Mouse (Mus musculus) testis, postnatal 10 days (tissue): ENCODE data around the gene Hist1h4b.

Experiments used
- DNase-seq: peaks from one replicate; pipeline ENCODE4 v3.0.0; 2021; ENCODE audit warnings: low spot score

The Hist1h4b gene

DNA sequence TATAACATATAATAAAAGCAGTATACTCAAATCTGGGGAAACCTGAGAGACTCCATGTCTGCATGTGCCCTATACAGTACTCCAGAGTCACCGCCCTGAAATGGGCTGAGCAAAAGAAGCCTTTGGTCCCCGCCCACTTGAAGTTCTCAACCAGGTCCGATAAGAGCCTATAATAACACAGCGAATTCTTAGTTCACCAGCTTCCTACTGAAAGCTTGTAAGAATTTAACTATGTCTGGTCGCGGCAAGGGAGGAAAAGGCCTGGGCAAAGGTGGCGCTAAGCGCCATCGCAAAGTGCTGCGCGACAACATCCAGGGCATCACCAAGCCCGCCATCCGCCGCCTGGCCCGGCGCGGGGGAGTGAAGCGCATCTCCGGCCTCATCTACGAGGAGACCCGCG lies at the start of gene Hist1h4b:
TSS of gene Hist1h4b (plus strand) at position 224 of the 400 bp plus-strand sequence.
- DNase-seq: peak; percentile 84

DNA sequence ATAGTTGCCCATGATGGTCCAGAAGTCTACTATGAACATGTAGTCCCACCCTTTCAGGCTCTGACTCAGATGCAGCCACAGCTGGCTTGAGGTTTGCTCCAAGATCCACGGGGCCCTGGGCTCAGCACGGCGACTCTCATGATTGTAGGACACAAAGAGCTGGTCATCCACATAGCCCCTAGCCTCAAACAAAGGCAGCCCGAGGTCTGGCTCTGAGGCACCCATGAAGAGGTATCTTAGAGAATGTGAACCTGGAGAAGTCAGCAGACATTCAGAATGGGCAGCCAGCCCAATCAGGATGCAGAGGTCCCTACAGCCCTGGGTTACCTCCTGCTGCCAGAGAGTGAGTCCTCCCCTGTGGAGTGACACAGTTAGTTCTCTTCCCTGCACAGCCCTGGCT lies 48.8 kb upstream of the Hist1h4b start:
- DNase-seq: no peak

DNA sequence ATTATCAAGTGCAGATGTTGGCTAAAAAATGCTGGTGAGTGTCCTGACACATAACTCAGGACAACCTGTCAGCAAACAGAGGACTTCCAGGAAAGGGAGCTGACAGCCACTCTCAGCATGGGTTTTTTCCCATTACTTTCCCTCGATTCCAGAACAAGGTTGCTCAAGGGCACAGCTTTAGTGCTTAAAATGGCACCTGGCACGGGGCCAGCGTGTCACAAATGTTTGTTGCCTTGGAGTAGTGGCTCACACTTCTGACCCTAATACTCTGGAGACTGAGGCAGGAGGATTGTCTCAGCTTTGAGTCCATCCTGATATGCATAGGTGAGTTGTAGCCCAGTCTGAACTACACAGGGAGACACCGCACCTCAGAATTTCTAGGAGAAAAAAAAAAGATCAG lies 48.2 kb upstream of the Hist1h4b start:
- no peak for DNase-seq

DNA sequence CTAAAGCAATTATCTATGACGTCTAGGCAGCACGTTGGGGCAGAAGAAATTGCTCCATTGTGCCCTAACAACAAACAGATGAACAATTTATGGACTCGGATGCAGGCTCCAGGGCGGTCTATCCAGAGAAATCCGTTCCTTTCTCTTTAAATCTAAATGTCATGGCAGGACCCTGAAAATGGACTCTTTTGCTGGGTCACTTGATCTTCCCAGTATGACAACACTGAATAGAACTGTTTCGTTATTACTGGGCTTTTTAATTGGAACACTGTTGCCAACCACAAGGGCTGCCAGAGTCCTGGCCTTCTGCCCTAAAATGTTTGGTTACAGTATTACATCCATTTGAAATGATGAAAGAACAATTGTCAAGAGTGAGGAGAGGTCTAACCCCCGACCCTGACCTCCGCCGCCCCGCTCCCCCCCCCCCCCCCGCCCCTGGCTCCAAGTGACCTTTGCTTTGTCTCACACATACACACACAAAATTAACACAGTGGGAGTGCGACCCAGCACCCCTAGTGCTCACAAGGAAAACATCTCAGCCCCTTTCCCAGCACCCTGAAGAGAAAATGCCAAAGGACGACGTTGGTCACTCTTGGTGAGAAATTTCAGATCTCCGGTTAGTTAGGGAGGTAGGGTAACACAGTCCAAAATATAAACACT lies 47.0 kb upstream of the Hist1h4b start:
- DNase-seq: peak; percentile 55

DNA sequence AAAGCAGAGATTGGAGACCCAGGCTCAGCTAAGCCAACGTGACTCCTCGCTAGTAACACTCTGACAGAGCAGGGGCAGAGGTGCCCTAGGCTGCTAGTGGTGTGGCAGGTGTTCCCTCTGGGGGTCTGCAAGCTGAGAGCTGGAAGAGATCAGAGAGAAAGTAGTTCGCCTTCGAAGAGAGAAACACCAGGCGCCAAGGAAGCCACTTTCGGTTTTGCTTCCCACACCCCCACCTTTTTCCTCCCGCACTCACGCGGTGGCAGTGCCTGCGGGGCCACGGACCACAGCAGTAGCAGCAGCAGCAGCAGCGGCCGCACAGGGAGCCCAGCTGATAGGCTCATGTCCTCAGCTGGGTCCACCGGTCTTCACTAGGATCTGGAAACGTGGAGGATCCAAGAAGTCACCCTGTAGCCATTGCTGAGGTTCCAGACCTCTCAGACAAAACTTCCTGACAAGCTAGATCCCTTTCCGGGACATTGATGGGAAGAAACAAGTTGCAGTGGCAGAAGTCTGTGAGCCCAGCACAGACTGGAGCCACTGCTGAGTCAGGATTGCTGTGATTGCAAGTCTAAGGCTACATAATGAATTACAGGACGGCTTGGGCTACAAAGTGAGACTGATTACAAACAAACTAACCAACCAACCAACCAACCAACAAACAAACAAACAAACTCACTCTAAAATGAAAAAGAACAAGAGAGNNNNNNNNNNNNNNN lies 46.3 kb upstream of the Hist1h4b start, which contains the start of gene Hfe:
TSS of gene Hfe (minus strand) at position 481 of the 716 bp plus-strand sequence.
- DNase-seq: peak; percentile 68

DNA sequence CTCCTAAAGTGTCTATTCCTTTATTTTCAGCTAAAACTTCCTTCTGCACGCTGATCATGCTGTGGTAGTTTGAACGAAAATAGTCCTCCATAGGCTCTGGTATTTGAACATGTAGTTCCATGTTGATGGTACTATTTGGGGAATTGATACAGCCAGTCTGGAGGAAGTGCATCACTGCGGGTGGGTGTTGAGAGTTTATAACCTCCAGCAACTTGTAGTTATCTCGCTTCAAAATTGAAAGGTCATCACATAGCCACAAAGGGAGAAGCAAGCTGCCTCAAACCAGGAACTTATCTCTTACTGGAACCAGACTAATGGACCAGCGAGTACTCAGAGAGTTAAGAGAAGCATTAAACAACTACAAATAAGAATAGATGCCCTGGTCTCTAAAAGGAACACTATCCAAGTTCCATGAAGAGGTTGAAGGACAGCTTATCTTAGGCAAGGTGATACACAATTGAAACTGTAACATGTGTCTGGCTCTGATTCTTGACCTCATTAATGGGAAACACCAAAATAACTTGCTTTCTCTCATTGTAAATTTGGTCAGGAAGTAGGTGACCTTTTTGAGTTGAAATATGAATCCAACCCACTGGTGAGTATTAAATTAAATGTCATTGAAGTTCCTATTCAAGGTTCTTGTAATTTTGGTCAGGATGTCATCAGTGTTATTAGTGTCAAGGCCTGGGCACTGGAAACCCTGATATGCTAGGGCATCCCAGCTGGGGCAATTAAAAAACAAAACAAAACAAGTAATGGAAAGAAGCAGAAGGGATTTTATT lies 40.4 kb upstream of the Hist1h4b start:
- DNase-seq: peak; percentile 11

DNA sequence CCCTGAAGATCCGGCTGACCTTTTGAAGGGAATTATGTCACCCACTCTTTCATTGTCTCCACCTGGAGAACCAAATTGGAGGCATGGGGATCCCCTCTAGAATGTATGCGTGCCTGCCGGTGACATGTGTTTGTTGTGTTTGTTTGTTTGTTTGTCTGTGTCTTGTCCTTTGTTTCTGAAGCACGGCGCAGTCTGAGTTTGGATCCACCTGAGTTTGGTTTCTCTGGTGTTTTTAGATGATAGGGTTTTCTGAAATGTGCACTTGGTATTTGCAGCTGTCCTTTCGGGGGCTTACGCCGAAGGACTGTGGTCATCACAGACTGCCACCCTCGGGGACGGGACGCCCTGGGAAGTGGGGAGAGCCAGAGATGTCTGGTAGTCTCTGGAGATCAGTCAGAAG lies 39.6 kb upstream of the Hist1h4b start:
- peak; percentile 37 for DNase-seq

DNA sequence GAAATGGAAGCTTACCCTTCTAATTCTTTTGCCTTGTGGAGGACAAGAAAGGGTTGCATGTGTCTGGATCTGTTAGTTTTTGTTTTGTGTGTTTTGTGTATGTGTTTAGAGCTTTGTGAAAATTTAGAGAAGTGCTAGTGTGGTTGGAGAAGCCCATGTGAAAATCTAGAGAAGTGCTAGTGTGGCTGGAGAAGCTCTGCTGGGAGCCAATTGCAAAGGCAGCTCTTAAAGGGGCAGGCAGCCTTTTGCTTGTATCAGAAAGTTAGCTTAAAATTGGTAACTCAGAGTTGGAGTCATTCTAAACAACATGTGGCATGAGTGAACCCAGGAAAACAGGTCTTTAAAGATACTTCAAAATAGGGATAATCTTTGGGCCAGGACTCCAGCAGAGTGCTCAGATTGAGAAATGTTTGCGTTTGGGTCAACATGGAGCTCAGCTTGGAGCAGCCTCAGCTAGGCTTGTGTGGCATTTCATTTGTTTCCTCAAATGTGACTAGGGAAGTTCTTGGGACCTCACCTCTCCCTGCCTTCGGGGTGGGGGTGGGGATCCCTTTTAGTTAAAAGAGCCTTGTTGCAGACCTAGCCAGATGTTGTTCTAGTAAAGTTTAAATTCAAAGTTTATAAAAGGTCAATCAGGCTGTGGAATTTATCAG lies 39.1 kb upstream of the Hist1h4b start:
- DNase-seq: peak; percentile 28

DNA sequence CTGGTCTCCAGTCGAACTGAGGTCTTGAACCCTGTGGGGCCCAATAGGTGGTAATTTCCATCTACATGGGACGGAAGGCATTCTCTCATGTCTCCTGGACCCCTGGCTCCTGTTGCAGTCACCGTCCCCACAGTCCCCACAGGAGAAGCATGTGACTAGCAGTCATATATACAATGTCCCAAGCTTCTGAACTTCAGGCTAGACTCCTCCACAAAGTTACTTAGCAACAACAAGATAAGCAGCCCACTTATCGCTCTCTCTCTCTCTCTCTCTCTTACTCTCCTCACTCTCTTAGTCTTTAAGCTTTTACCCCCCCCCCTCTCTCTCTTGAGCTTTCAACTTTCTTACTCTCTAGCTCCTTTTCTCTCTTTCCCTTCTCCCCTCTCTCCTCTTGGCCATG lies 32.6 kb upstream of the Hist1h4b start:
- no peak for DNase-seq

DNA sequence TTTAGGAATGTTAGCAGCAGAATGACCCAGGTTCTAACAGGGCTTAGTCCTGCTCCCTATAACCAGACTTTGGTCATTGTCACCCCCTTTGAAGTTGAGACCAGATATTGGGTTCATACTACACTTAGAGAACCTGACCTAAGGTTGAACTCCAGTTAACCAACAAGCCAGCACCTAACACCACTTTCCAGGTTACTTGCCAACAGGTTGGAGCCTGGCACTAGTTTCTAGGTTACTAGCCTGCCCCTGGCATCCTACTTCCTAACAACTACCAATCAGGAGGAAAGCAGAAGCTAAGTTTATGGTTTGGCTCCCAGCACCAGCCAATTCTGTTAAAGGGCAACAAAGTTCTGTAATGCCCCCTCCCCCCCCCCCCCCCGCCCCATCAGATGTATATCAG lies 31.6 kb upstream of the Hist1h4b start:
- DNase-seq: no peak

DNA sequence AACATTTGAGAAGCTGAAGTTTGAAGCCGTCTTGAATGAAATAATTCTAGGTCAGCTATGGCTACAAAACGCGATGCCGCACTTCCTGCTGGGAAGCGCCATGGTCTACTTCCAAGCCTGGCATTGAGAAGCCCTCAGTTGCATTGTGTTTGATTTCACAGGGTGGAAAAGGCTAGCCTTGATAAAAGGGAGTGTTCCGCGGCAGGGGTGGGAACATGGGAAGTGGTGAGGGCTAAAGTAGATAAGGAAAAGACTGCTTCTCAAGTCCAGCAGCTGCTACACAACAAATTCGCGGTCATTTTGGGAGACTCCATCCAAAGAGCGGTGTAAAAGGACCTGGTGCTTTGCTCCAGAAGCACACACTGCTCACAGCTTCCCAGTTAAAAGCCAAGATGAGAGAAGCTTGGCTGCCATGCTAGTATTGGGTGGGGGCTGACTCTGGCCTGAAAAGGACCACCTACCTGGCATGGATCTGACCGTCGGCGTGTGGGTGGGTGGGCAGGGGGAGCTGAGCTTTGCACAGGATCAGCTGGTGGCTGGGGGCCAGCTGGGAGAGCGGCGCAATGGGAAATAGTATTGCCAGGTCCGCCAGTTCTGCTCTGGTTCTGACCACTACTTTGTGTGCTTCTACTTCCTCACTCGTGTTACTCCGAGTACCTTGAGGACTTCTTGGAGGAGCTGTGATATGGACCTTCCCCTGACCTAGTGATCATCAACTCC lies 28.2 kb upstream of the Hist1h4b start:
- DNase-seq: no peak

DNA sequence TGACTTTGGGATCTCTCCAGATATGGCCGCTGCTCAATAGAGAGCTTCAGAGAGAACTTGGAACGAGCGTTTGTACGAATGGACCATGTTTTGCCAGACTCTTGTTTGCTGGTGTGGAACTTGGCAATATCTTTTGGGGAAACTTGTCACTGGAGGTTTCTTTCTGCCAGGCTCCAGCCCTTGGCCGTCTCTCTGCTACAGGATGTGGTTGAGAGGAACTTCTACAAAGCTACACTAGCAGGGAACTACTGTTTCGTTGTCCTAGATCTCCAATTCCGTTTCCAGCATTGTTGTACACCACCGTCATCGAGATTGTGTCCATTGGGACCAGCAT lies 27.7 kb upstream of the Hist1h4b start:
- DNase-seq: no peak

DNA sequence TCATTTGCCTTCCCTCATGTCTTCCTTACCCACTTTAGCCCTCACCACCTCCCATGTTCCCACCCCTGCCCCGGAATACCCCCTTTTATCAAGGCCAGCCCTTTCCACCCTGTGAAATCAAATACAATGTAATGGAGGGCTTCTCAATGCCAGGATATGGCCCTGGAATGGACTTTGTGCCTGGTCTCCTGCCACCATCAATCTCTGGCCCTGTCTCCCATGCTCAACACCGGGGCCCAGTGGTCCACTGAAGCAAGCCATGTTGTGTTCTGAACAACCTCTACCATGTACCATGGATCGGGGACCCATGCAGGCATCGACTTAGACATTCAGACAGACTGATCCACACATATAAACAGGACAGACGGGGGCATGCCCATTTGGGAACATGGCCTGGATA lies 27.1 kb upstream of the Hist1h4b start:
- no peak for DNase-seq

DNA sequence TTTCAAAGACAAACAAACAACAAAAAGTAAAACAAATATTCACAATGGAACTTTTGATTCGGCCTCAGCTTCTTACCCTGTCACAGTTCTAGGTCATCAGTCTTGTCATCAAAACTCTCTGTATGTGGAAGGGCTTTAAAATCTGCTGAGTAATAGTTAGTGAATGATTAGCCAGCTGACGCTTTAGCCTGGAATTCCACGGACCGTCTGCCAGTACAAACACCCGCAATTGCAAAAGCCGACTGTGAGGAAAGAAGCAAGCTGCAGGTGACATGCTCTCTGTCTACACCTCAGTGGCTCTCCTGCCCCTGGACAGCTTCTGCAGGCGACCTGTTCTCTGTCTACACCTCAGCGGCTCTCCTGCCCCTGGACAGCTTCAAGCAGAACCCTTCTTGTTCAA lies 26.3 kb upstream of the Hist1h4b start:
- no peak for DNase-seq

DNA sequence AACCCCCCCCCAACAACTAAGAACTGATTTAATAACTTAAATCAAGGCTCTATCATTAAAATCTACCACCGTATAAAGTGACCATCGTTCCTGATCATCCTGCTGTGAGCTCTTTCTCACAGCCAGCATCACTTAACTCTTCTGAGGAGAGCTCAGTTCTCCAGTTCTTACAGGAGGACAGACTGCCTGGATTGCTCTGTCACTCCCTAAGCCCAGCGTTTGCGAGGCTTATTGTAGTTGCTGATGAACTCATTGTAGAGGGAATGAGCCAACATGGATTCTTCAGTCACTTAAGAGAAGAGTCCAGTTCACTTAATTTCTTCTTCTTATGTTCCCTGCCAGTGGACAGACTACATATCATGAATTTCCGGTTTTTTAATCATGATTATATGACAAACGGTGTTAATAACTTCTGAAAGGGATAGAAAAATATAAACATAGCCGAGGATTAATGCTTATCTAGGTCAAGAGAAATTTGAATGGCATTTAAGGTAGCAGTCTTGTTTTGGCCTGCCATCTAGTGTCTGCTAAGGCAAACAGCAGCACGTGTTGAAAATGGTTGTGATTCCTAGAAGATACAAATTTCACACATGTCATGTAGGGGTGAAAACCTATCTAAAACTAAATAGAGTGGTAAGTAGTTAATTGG lies 24.5 kb upstream of the Hist1h4b start:
- DNase-seq: no peak

DNA sequence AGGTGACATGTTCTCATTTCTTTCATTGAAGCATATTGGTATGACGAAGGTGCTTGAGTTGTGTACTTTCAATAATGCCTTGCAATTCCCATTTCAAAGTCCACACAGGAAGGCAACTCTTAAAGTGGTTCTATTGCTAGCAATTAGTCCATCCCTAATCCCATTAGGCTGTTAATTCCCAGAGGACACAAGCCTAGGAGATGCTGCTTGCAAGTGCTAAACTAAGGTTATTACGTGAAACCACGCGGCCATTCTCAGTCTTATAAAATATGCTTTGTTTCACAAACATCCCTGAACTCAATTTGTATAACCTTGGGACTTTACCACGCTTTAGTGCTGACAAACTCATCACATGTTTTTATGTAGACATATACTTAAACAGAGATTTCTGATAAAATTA lies 19.7 kb upstream of the Hist1h4b start:
- no peak for DNase-seq

DNA sequence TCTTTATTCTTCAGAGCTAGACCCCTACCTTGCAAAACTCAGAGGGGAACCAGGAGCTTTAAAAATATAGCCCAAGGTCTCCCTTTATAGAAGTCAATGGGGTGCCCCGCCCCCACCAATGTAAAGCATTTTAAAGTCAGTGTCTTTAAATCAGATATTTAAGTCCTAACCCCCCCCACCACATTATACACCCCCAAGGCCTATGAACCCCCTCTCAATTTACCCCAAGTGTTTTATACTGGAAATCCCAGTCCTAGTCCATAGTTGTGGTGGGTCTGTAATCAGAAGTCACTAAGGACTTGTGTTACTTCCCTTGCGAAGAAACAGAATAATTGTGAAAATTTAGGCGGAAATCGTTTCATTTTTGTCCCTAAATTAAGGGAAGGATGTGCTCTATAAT lies 18.8 kb upstream of the Hist1h4b start:
- peak; percentile 60 for DNase-seq

DNA sequence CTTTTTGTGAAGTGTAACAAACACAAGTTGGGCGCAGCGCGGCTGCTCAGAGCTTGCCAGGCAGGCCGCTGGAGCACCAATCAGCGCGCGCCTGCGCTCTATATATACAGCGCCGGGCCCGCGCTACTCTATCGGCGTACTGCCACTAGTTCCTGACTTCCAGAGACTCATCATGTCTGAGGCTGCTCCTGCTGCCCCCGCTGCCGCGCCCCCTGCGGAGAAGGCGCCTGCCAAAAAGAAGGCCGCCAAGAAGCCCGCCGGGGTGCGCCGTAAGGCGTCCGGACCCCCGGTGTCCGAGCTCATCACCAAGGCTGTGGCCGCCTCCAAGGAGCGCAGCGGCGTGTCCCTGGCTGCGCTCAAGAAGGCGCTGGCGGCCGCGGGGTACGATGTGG lies 18.1 kb upstream of the Hist1h4b start, which contains the start of gene Hist1h1c:
TSS of gene Hist1h1c (plus strand) at position 132 of the 392 bp plus-strand sequence.
- DNase-seq: peak; percentile 92

DNA sequence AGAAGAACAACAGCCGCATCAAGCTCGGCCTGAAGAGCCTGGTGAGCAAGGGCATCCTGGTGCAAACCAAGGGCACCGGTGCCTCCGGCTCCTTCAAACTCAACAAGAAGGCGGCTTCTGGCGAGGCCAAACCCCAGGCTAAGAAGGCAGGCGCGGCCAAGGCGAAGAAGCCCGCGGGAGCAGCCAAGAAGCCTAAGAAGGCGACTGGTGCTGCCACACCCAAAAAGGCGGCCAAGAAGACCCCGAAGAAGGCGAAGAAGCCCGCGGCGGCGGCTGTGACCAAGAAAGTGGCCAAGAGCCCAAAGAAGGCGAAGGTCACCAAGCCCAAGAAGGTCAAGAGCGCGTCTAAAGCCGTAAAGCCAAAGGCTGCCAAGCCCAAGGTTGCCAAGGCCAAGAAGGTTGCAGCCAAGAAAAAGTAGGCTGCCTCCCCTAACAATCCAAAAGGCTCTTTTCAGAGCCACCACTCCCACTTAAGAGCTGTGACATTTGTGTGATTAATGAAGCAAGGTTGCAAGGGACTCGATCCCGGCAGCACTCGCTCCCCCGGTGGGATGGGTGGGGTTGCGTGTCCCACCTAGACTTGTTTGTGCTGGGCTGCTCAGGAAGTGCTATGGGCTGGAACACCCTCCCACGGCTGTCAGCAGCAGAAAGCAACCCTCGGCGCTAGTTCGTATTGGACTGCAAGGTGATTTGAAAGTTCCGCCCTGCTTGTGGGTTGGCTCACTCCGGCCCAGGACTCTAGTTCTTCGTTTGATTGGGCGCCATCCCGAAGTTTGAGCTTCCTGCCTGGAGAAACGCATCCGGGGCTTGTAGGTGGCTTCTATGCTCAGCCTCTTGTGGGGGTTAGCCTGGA lies 17.5 kb upstream of the Hist1h4b start:
- peak; percentile 85 for DNase-seq

DNA sequence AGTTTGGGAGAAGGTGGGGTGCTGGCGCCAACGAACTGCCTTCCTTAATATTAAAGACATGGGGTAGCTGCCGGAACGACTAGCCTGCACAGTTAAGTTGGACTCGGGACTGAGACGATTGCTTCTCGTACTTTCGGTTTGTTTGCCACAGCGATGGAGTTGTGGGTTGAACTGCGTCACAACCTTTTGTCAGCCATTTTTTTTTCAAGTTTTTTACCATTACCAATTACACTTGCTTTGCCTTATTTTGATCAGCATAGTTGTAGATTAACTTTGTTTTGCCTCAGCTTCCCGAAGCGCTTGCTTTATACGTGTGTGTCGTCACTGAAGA lies 16.9 kb upstream of the Hist1h4b start:
- DNase-seq: no peak
